Mouse (Mus musculus) NIH3T3 (cell line): ENCODE measurements around the gene Nkpd1.

ENCODE experiments used
- DNase-seq: peaks from one replicate; pipeline ENCODE4 v3.0.0-alpha.2; 2012; ENCODE audit warnings: low read depth

Nkpd1 gene

DNA sequence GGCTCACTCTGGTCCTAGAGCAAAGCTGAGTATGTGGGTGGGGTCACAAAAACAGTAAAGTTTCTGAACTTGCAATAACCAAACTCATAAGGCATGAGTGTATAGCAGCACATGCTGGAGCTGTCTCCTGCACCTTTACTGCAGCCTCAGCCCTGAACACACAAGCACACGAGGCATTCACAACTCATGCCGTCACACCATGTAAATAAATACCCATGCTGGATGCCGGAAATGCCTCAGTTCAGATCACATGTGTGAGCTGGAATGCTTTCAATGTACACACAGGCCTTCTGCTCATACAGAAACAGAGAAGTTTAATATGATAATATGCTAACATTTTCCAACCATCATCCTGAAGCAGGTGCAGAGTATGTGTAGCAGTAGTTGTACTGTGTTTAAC, 28.4 kb downstream of the Nkpd1 start:
- DNase-seq = peak; percentile 55

DNA sequence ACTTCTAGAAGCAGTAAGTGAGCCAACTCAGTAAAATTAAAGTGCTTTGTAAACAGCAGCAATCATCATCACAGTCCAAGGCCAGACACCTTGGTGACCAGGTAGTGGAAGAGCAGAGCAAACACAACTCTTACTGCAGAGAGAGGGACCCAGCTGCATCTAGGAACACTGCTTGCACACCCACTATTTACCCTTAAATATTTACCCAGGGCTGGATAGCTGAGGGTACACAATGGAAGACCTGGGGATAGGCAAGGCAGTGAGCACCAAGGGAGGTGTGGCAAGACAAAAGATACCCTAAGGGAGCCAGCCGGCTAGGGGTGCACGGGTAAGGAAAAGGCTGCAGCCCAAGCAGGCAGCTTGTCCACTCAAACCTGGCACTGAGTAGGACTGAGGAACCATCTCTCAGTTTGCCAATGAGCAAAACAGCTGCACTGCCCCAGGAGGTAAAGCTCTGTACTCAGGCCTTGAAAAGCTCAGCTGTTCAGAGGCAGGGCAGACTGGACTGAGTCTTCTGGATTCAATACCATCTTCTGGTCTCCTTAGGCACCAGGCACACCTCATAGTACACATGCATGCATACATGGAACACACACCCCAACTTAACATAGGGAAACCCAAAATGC, 29.8 kb downstream of the Nkpd1 start:
- no peak for DNase-seq

DNA sequence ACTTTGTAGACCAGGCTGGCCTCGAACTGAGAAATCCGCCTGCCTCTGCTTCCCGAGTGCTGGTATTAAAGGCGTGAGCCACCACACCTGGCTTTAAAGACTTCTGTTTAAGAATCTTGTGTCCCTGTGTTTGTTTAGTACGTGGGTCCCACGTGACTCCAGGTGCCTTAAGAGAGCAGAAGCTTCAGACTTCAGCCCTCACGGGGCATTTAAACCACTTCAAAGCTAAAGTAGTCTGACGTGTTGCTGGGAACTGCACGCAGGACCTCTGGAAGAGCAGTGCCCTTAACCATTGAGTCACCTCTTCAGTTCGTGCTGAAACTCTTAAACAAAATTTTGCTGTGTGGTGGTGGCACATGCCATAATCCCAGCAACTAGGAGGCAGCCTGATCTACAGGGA, 31.8 kb downstream of the Nkpd1 start:
- DNase-seq = no peak

DNA sequence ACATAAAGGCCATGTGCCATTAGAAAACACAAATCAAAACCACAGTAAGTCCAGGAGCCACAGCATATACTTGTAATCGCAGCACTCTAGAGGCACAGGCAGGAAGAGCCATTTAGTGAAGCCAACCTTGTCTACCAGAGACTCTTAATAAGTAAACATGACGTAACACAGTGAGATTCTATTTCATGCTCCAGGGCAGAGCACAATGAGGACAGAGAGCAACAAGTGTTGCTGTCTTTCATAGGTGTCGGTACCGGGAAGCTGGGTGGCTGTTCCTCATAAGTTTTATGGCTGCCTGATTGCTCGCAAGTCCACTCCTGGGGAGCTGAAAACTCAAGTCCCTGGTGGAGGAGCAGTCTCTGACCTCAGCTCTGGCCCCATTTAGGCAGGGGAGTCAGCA, 34.0 kb downstream of the Nkpd1 start:
- DNase-seq = no peak

DNA sequence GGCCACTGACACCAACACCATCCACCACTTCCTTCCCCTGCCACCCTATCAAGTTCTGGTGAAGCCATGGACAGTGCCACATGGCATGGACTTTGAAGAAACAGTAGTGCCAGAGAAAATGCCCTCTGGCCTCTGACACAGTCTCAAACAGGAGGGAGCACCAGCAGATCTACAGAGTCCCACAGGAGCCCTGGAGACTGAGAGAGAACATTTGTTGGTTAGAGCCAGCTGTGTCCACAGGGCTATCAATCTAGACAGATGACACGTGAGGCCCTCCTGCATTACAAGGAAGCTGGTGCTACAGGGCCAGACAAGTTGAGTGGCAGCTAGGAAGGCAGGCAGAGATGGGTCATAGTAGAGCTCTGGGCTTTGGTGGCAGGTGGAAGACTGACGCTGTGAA, 34.8 kb downstream of the Nkpd1 start:
- no peak for DNase-seq

DNA sequence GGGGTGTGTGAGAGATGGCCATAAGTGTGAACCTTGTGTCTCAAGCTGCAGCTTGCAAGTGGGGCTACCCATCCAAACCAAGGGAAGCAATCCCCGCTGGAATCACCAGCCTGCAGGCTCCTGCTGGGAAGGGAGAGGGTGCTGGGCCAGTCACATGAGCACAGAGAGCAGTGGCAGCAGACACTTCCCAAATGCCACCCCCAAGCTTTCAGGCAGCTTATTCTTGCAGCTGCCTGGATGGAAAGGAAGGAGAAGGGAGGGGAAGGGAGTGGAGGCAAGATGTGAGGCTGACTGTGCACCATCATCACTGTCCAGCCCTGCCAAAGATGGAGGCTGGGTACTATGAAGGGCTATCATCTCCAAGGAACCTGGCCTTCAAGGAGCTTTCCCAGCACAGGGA, 36.5 kb downstream of the Nkpd1 start:
- DNase-seq = no peak

DNA sequence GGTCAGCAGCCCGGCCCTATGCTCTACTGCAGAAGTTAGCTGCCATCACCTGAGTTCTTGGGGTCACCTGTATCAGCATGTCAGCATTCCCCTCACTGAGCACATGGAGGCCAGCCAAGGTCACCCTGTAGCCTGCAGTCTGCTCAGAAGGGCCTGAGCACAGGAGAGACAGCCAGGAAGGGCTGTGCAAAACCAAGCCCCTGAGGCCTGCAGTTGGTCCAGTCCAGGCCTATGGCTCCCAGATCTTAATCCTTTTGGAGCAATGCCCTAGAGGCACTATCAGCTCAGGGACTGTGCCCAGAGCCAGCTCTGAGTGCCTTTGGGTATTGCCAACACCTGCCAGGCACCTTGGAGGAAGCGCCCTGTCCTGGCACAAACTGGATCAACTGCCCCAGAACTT, 39.4 kb downstream of the Nkpd1 start:
- no peak for DNase-seq

DNA sequence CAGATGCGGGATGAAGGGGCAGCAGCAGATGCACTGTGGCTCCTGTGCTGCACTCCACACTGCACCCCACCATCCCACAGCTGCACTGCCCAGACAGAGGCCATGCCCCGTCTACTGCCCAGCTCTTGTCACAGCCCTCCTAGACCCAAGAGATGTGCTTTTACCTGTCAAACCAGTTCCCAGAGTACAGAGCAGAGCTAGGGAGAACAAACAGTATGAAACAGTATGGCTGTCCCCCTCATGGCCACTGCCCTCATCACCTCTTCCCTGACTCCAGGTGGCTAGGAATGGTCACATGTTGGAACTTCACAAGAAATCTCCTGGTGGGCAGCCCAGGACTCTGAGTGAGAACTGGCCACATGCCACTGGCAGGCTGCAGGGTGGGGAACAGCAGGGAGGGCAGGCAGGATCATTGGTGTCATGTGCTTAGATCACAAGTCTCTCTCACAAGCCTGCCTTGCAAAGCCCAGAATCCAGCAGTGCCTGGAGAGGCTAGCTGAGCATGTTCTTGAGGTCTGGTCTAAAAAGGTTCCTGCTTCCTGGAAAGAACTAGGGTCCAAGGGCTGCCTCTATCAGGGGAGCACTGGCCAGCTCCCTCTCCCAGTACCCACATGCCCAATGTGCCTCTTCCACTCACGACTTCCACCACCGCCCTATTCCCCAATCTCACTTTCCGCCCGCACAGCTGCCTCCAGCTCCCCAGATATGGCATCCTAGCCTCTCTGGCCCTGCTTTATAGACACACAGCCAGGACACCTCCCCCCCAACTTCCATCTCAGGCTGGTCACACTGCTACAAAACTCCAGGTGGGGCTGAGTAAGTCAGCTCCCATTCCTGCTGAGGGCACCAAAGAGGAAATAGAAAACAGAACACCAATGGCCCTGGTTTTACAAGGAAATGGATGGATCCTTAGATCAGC, 40.6 kb downstream of the Nkpd1 start:
- DNase-seq = no peak

DNA sequence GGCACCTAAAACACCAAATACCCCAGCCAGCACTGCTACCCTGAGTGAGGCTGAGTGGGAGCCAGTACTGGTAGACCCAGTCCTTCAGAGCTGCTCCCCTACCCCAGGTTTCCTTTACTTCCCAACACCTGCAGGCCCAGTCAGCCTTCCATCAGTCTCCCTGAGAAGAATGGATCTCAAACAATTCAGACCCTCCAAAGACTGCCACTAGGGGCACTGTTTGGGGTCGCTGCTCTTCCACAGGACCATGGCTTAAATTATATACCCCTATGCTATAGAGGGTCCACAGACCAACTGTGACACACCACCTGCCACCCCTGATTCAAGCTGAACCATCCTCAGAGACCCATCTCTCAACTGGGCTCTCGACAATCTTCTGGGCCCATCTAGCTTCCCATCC, 41.3 kb downstream of the Nkpd1 start:
- DNase-seq = peak; percentile 45

DNA sequence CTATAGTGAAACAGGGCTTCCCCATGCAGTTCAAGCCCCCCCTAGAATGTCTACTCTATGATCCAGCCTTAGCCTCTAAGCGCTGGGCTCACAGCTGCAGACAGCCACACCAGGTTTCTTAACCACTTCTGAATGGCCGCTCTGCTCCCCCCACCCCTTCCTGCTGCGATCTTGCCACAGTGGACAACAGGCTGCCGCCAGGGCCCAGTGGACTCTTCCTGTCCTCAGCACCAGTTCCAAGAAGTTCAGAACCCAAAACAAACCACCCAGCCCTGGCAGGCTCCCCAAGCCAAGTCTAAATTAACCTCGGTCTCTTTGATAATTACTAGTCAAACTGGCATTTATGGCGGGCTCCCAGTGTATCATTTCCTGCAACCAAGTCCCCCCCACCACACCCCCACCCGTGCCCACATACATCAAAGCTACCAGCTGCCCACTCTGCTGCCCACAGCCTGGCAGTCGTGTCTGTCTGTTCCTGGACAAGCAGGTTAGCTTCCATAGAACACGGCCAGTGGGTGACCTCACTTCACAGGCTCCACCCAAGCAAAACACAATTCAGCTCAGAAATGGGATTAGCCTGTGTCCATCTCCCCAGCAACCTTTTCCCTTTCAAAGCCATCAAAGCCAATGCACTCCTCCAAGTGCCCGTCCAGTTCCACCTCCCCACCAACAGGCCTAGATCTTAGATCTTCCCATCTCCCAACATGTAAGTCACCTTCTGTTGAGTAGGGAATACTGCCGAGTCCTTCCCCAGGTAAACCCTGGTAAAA, 43.0 kb downstream of the Nkpd1 start:
- peak; percentile 50 for DNase-seq

DNA sequence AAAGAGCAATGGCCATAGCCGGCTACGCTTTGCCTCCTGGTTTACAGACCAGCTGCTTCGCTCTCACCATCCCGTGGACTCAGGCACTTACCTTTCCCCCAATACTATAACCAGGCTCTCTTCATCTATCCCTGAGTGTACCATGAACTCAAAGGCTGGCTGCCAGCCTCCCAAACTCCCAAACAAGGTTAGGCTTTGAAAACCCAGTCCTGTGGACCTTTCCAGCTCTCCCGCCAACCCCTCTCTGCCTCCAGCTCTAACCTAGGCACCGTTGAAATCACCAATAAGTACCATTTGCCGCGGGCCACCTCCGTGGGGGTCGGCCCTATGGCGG, 43.8 kb downstream of the Nkpd1 start:
- DNase-seq = peak; percentile 22

DNA sequence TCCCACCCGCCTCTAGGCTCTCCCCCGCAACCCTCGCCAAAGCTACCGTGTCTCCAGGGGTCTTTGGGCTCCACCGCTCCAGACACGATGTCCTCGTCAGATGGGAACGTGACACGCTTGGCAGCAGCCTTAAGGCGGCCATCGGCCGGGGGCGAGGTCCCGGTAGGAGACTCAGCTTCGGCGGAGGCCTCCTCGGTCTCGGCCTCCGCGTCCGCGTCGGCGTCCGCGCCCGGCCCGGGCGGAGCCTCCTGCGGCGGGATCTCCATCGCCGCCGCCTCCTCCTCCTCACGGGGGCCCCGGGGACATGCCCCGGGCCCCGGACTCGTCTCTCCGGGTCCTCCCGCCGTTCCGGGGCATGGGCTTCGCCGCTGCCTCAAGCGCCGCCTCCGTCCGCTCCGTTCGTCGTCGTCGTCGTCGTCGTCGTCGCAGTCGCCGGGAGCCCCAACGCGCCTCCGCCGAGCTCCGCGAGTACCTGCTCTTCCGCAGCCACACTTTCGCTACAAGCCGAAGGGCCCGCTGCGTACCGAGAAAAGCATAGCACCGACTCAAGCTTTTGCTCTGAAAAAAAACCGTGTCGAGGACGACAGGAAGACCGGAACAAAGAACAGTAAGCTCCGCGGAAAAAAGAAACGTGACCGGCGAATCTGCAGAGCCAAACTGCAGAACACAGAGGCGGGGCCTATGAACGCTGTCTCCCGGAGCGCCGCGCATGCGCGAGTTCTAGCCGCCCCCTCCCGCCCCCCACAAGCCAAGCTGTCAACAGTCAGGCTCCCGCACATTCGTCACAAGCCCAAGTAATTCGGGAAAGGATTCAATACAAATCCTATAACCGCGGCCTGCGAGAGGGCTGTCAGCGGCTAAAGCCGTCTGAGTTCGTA, 44.4 kb downstream of the Nkpd1 start:
- DNase-seq = peak; percentile 99

DNA sequence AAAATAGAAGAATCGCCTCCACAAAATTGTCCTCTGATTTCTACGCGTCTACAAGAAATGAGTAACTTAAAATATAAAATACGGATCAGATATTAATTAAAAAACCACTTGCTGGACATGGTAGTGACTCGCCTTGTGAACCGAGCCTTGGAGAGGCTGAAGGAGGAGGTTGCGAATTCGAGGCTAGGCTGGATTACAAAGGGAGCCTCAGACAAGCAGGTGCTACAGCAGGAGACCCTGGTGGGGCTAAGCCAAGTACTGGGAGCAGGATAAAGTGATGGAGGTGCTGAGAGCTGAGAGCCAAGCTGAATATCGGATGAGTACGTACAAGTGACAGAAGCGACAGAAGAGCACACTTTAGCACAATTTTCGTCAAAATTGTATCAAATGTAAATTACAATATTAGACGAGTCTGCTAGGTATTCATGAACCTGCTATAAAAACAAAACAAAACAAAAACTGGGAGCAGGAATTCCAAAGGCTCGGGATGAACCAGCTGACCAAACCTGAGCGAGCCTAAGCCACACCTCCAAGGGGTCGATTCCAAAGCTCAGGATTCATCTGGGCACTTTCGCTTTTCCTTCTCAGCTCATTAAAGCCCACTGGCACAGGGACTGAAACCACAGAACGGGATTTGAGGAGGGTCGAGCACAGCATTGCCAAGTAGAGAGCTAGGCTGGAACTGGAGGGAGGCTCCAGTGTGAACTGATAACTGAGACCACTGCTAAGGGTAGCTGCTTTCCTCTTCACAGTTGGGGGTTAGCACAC, 45.2 kb downstream of the Nkpd1 start, which contains the start of gene Ppp1r37:
Ppp1r37 (minus strand) TSS at position 434 of the 768 bp plus-strand sequence.
- peak; percentile 65 for DNase-seq

DNA sequence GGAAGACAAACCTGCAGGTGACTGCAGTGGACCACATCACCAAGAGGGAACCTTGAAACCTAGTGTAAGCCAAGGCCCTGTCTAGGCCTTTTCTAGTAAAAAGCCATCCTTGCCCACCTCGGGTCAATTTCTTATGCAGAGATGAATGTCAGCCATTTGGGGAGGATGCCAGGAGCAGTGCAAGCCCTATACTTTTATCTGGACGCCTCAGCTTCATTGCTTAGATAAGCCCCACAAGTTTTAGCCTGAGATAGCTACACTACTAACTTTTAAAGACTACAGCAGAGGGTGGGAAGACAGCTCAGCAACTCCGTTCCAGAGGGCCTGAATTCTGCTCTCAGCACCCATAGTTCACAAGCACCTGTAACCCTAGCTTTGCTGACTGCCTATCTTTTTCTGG, 46.2 kb downstream of the Nkpd1 start:
- no peak for DNase-seq

DNA sequence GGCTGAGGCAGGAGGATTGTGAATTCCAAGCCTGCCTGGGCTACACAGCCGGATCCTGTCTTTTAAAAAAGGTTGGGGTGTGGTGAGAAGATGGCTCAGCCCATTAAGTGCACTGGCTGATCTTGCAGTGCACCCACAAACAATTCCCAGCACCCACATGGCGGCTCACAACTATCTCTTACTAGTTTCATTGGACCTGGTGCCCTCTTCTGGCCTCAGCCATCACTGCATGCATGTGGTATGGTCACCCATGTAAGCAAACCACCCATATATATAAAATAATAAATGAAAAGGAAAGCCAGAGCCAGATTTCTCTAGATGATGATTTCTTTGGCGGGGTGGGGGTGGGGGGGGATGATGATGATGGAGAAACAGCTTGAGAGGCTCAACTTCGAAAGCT, 46.8 kb downstream of the Nkpd1 start:
- DNase-seq = peak; percentile 57

DNA sequence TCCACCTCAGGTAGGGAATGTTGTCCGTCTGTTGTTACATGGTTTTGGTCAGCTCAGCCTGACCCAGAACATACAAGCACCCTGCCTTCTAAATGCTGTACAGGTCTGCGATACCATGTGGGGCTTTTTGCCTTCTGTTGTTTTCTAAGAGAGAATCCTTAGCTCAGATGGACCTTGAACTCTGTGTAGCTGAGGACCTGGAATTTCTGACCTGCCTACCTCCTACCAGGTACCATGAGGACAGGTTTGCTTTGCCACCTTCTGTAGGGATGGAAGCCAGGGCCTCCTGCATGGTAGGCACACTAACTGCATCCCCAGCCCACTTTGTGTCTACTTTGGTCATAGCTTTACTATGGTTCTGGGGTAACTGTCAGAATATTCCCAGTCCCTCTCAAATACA, 48.2 kb downstream of the Nkpd1 start:
- DNase-seq = no peak

DNA sequence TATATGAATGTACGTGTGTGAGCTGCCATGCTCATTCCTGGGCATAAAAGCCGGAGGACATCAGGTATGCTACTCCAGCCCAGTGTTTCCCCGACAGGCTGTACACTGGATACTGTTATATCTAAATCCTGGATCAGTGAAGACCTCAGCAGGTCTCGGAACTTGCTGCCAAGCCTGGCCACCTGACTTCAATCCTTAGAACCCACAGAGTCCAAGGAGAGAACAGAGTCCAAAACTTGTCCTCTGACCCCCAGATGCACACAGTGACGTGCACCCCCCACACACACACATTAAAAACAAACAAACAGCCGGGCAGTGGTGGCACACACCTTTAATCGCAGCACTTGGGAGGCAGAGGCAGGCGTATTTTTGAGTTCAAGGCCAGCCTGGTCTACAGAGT, 49.8 kb downstream of the Nkpd1 start:
- no peak for DNase-seq

DNA sequence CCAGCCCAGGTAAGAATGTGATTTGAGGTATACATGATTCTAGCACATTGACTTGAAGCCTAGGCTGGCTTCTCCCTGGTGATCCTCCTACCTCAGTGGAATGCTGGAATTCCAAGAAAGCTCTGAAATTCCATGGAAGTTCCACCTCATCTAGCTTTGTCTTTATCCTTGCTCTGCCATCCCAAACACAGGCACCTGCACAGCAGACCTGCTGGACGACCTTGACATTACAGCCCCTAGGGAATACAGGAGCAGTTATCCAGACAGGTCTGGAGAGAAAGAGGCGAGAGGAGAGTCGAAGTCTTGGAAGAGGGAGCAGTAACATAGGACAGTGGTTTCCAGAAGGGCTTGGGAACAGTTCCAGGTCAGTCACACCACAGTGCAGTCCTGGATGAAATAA, 52.0 kb downstream of the Nkpd1 start:
- no peak for DNase-seq

DNA sequence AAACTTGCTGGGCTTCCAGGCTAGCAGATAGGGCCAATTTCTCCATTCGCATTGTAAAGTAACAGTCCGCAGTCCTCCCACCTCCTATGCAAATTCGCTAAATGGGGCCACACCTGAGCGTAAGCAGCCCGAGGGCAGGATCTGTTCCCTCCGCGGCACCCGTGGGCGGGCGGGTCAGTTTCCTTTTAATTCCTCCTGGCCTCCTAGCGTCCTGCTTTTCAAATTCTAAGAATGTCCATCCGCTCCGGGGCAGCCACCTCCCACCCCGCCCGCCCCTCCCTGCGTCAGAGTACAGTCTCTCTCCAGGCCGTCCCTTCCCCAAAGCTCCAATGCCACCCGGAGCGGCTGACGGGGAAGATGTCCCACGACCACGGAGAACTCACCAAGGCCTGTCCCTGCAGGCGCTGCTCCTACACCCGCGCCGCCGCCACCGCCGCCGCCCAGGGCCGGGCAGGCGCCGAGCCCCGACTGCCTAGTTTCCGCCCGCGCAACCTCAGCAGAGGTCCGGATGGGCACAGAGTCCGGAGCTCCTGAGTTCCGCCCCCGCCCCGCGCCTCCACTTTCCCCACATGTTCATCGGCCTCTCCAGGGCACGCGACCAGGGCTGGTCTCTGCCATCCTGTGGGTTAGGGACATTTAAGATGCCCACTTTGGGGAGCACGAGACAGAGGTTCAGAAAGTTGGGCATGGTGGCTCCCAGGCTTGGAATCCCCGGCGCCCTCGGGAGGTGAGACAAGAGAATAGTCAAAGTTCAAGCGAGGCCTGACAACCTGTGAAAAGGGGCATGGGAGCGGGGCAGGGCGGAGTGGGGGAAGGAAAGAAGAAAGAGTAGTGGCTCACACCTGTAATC, 55.5 kb downstream of the Nkpd1 start:
- DNase-seq = peak; percentile 92

DNA sequence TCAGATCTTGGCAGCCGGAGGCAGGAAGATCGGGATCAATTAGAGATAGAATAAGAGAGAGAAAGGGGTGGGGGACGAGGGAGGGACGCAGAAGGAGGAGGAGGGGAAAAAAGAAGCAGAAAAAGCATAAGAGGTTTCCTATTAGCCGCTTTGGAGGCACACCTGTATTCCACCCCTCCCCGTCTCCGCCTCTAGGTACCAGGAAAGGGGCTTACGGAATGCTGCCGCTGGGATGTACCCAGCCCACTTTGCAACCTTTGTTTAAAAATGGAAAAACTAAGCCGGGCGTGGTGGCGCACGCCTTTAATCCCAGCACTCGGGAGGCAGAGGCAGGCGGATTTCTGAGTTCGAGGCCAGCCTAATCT, 56.1 kb downstream of the Nkpd1 start:
- no peak for DNase-seq
